Comparison of ENCODE assay signal across 7 mouse cellular contexts in the genomic region with DNA sequence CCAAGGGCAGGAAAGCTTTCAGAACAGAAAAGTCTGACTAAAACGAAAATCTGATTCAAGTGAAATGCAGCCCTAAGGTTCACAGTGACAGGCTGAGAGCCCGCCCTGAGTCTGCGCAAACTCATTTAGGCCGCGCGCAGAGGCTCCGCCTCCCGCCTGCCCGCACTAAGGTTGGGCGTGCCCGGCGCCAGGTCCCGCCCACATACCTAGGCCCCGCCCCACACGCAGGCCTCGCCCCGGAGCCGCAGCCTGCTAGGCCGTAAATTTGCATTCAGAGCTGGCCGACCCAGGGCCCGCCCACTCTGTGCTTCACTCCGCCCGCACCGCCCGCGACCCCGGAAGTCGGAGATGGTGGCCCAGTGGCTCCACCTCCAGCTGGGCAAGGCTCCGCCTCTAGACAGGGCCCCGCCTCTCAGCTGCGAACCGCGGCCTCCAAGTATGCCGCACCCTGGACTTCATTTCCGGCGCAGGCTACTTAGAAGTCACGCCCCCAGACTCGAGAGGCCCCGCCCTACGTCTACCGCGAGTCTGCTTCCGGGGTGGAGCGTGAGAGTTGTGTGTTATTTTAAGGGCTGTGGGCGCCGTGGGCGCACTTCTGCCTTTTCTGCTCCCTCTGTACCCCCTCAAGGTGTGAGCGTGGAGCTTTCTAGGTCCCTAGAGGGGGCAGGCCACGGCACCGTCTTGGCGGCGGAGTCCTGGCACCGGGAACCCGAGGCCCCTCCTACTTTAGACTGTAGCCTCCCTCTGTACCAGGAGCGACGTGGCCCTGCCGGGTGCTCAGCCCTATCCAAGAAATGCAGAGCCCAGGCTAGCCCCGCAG. TPM values are rescaled to one million over a fixed set of nuclear protein-coding genes. Genes with fewer than 3 reads are reported as not detected.
DNase-seq lines count a peak whose midpoint lies in the region; ATAC-seq lines count a peak whose summit lies in the region.

No protein-coding gene starts in this region.

- peak; percentile 91 for ATAC-seq in granulocyte monocyte progenitor cell, adult 5-6 weeks (replicated peaks; ENCODE audit: poor library complexity, severe bottlenecking)
- ATAC-seq in midbrain, embryonic 13.5 days: peak; percentile 98

- H3K9ac ChIP-seq in midbrain, embryonic 13.5 days (replicated peaks): peak overlapping the region; percentile 68

- no peaks in the 10 kb centered on the region for H3K9me3 ChIP-seq in embryonic facial prominence, embryonic 10.5 days
- no peaks in the 10 kb centered on the region for H3K9me3 ChIP-seq in limb, embryonic 10.5 days (replicated peaks)
- H3K9me3 ChIP-seq in midbrain, embryonic 13.5 days: no peaks in the 10 kb centered on the region

- peaks cover 17% of the 10 kb centered on the region; the same call in 1 of the 2 replicates for H3K4me1 ChIP-seq in embryonic facial prominence, embryonic 10.5 days
- H3K4me1 ChIP-seq in limb, embryonic 10.5 days: peaks cover 17% of the 10 kb centered on the region
- peaks cover 19% of the 10 kb centered on the region for H3K4me1 ChIP-seq in midbrain, embryonic 13.5 days (replicated peaks)

- under 1% methylated on average over 58 of the region's 58 CpGs for WGBS in embryonic facial prominence, embryonic 10.5 days
- WGBS in limb, embryonic 10.5 days: under 1% methylated on average over 58 of the region's 58 CpGs
- under 1% methylated on average over 58 of the region's 58 CpGs for WGBS in midbrain, embryonic 13.5 days

- H3K36me3 ChIP-seq in embryonic facial prominence, embryonic 10.5 days (replicated peaks): no peaks in the 10 kb centered on the region
- H3K36me3 ChIP-seq in limb, embryonic 10.5 days: no peaks in the 10 kb centered on the region
- no peaks in the 10 kb centered on the region for H3K36me3 ChIP-seq in midbrain, embryonic 13.5 days

- peak overlapping the region; percentile 68 for H3K4me2 ChIP-seq in midbrain, embryonic 13.5 days (replicated peaks)

- H3K4me3 ChIP-seq in embryonic facial prominence, embryonic 10.5 days: peak overlapping the region; percentile 71
- peak overlapping the region; percentile 67 for H3K4me3 ChIP-seq in limb, embryonic 10.5 days
- H3K4me3 ChIP-seq in midbrain, embryonic 13.5 days (replicated peaks): peak overlapping the region; percentile 63

- peaks cover 40% of the 10 kb centered on the region for H3K27me3 ChIP-seq in embryonic facial prominence, embryonic 10.5 days (replicated peaks; ENCODE audit: low read depth, poor library complexity, severe bottlenecking)
- H3K27me3 ChIP-seq in limb, embryonic 10.5 days (ENCODE audit: low read depth, poor library complexity, severe bottlenecking): peaks cover 9% of the 10 kb centered on the region
- H3K27me3 ChIP-seq in midbrain, embryonic 13.5 days: peaks cover 18% of the 10 kb centered on the region

- peak overlapping the region; percentile 93 for H3K27ac ChIP-seq in embryonic facial prominence, embryonic 10.5 days (replicated peaks)
- H3K27ac ChIP-seq in limb, embryonic 10.5 days: peak overlapping the region; percentile 94
- peak overlapping the region; percentile 84 for H3K27ac ChIP-seq in midbrain, embryonic 13.5 days

- DNase-seq in adrenal gland, postnatal 10 days: peak; percentile 100
- peak; percentile 100 for DNase-seq in embryonic facial prominence, embryonic 10.5 days (ENCODE audit: low spot score)
- DNase-seq in kidney, adult 11 months: peak; percentile 100
- peak; percentile 98 for DNase-seq in limb, embryonic 10.5 days (ENCODE audit: low spot score)
- DNase-seq in spleen, adult 12 weeks (ENCODE audit: low spot score): peak; percentile 99

RNA-seq across cellular contexts. Expression of a gene that starts 52.3 kb away (rescaled TPM):
- under 1 TPM; 0.18 to 0.27 TPM for total RNA-seq in adrenal gland, postnatal 10 days (2021)
- polyA plus RNA-seq in embryonic facial prominence, embryonic 10.5 days (2016; fragmentation: Nextera tagmentation; extraction: Ambion mirVana): 22.0 and 29.5 TPM in 2 replicates
- not detected in 2 replicates for total RNA-seq in granulocyte monocyte progenitor cell, adult 5-6 weeks (2014; fragmentation: Nextera tagmentation)
- not detected in 2 replicates for total RNA-seq in granulocyte monocyte progenitor cell, adult 5-6 weeks (2017)
- polyA plus RNA-seq in limb, embryonic 10.5 days (2016; fragmentation: Nextera tagmentation; extraction: Ambion mirVana): 10.9 and 17.1 TPM in 2 replicates
- 55.9 and 63.4 TPM in 2 replicates for polyA plus RNA-seq in midbrain, embryonic 13.5 days (2015; fragmentation: Nextera tagmentation; extraction: Ambion mirVana)

Comparison
In these comparisons a context has a peak if more than half of its experiments do, and no peak if none do; other contexts are left out.
1. Peak in every context shown above with its lines: DNase-seq, ATAC-seq, H3K4me3 ChIP-seq and H3K27ac ChIP-seq.